Mouse (Mus musculus) gonadal fat pad, adult 2 months (tissue): ENCODE data around the gene Gm45844. TPM values are rescaled to one million over a fixed set of nuclear protein-coding genes. Genes with fewer than 3 reads are reported as not detected.
"Not testable (repeated sequence)": the region's sequence is repeated elsewhere in the genome, so short reads cannot be mapped to it uniquely, and the experiment has no call there.

Experiments used
- DNase-seq: peaks from one replicate; pipeline ENCODE4 v3.0.0-alpha.2; 2012; ENCODE audit warnings: low read depth
- polyA plus RNA-seq: library from polyadenylated mRNA; depleted of rRNA; stranded (reverse); fragments of >200 nt; gene quantifications from 2 replicates; pipeline ENCODE4 v1.2.3, GENCODE M21; 2012; rRNA removed

Gm45844 gene
- polyA plus RNA-seq: 1.4 TPM in 2 replicates

GRCm38 (mm10) chr7:7277966-7278567 is at the start of gene Gm45844:
Gm45844 (minus strand) TSS chr7:7278289.
- not testable (repeated sequence) for DNase-seq

GRCm38 (mm10) chr7:7295595-7295994 is 17.5 kb upstream of the Gm45844 start:
- no peak for DNase-seq

GRCm38 (mm10) chr7:7281383-7281782 is 3.3 kb upstream of the Gm45844 start:
- no peak for DNase-seq

GRCm38 (mm10) chr7:7277556-7277955 is 533 bp downstream of the Gm45844 start:
- not testable (repeated sequence) for DNase-seq

GRCm38 (mm10) chr7:7247228-7247627 is 30.9 kb downstream of the Gm45844 start, which contains the start of gene Vmn2r29:
Vmn2r29 (minus strand) TSS chr7:7247328.
- DNase-seq: not testable (repeated sequence)

- DNase-seq: not testable (repeated sequence)
Observed at GRCm38 (mm10) chr7:7209313-7210151, 68.6 kb downstream of the Gm45844 start, which contains the start of gene Zfp772. Zfp772 (minus strand) TSS chr7:7209998.

GRCm38 (mm10) chr7:7188191-7188942 is 89.7 kb downstream of the Gm45844 start:
- no peak for DNase-seq

GRCm38 (mm10) chr7:7187417-7188190 is 90.5 kb downstream of the Gm45844 start:
- DNase-seq: no peak

GRCm38 (mm10) chr7:7185897-7186296 is 92.2 kb downstream of the Gm45844 start:
- DNase-seq: no peak

GRCm38 (mm10) chr7:7171227-7172147 is 106.6 kb downstream of the Gm45844 start, which contains the start of gene Zfp418:
Zfp418 (plus strand) TSS chr7:7171330.
- DNase-seq: peak; percentile 44

Other genes with a start within 250 kb of the Gm45844 start
- 7.3 and 8.5 TPM in 2 replicates for gene Zfp954, start 156.8 kb downstream of the Gm45844 start, polyA plus RNA-seq
- gene Zfp773, start 141.5 kb downstream of the Gm45844 start, polyA plus RNA-seq: 0.14 and 0.23 TPM in 2 replicates
- 0.70 and 1.1 TPM in 2 replicates for gene Zfp418, start 107.0 kb downstream of the Gm45844 start, polyA plus RNA-seq
- gene Zfp772, start 68.3 kb downstream of the Gm45844 start, polyA plus RNA-seq: 2.2 TPM in 2 replicates
- gene Vmn2r29, start 31.0 kb downstream of the Gm45844 start, polyA plus RNA-seq: 0.26 and 0.89 TPM in 2 replicates
- 30.9 and 34.8 TPM in 2 replicates for gene Clcn4, start 22.6 kb upstream of the Gm45844 start, polyA plus RNA-seq
- not detected in 2 replicates for gene Vmn2r30, start 59.3 kb upstream of the Gm45844 start, polyA plus RNA-seq
- gene Gm45783, start 96.3 kb upstream of the Gm45844 start, polyA plus RNA-seq: 0.37 TPM in 1 of 2 replicates, not detected in the other
- gene Vmn2r31, start 121.4 kb upstream of the Gm45844 start, polyA plus RNA-seq: not detected in 2 replicates
- not detected in 2 replicates for gene Vmn2r32, start 201.7 kb upstream of the Gm45844 start, polyA plus RNA-seq